In genomic region chr11:119515823-119516676, GRCm38 (mm10) we compare ENCODE assay signal across 8 mouse cellular contexts. TPM values are rescaled to one million over a fixed set of nuclear protein-coding genes. Genes with fewer than 3 reads are reported as not detected.
DNase-seq lines count a peak whose midpoint lies in the region.

No protein-coding gene starts in this region.

- intact Hi-C loops in left cerebral cortex, postnatal 36 days (cut with DNase I), result loop anchor here (2.0 kb wide), 1 partner anchor 31 kb away; the partner anchor contains the start of gene Nptx1

- peak; percentile 36 for DNase-seq in retina, postnatal 1 day
- no peak for DNase-seq in retina, embryonic 14.5 days (ENCODE audit: low spot score)
- DNase-seq in frontal cortex, postnatal 36 days (ENCODE audit: low spot score in 2 of 2), result peak; percentile 75 to 83
- peak; percentile 82 to 86 for DNase-seq in left cerebral cortex, postnatal 36 days (ENCODE audit: low spot score in 2 of 2)
- DNase-seq in telencephalon, adult 2 months (ENCODE audit: low read depth, low spot score), result peak; percentile 75
- no peak for DNase-seq in spleen, postnatal 10 days (ENCODE audit: low spot score in 2 of 2)
- no peak for DNase-seq in adrenal gland, adult (ENCODE audit: inconsistent age in 2 of 2, low spot score in 1 of 2)
- DNase-seq in gastrocnemius, adult 18-20 months (ENCODE audit: low spot score), result no peak

RNA-seq across cellular contexts. Expression of gene Endov, which starts 24.9 kb away (rescaled TPM):
- total RNA-seq in left cerebral cortex, postnatal 36 days (2021), result 10 to 100 TPM; 30.6 to 31.0 TPM
- total RNA-seq in gastrocnemius, adult 18-20 months (2021), result 1 to 10 TPM; 4.4 to 5.7 TPM

RNA-seq across cellular contexts. Expression of gene Nptx1, which starts 31.5 kb away (rescaled TPM):
- total RNA-seq in left cerebral cortex, postnatal 36 days (2021), result 100 to 1,000 TPM; 240 to 248 TPM
- under 1 TPM; 0.05 TPM for total RNA-seq in gastrocnemius, adult 18-20 months (2021)

Comparison
In these comparisons a context has a peak if more than half of its experiments do, and no peak if none do; other contexts are left out.
1. DNase-seq: peak in retina, postnatal 1 day (single experiment), frontal cortex, postnatal 36 days (2 of 2), left cerebral cortex, postnatal 36 days (2 of 2) and telencephalon, adult 2 months (single experiment); none in retina, embryonic 14.5 days (single experiment), spleen, postnatal 10 days (0 of 2), adrenal gland, adult (0 of 2) and gastrocnemius, adult 18-20 months (single experiment).
2. RNA of gene Endov, which starts 24.9 kb away (total RNA-seq): 30.6 to 31.0 TPM in left cerebral cortex, postnatal 36 days; 4.4 to 5.7 TPM in gastrocnemius, adult 18-20 months; every median in the first group is over 4 times any median in the second.
3. RNA of gene Nptx1, which starts 31.5 kb away (total RNA-seq): 240 to 248 TPM in left cerebral cortex, postnatal 36 days; 0.05 TPM in gastrocnemius, adult 18-20 months; every median in the first group is over 100 times any median in the second.